Mouse (Mus musculus) layer of hippocampus, postnatal 25 days (tissue): ENCODE results near the gene Xpnpep2. TPM values are rescaled to one million over a fixed set of nuclear protein-coding genes. Genes with fewer than 3 reads are reported as not detected.

Experiments
- DNase-seq, 2 experiments: peaks; one replicate each; pipeline ENCODE4 v3.0.0; 2022; ENCODE audit warnings: mixed read lengths in 2 of 2, low spot score in 1 of 2; ENCODE audit errors: extremely low spot score in 1 of 2
- total RNA-seq, 2 experiments: library from RNA; stranded (reverse); gene quantifications; 2 replicates each; pipeline ENCODE4 v1.2.3; 2021

Xpnpep2 gene
- total RNA-seq, 2 experiments from 2014 or later, result 0.35 to 0.59 TPM

DNA sequence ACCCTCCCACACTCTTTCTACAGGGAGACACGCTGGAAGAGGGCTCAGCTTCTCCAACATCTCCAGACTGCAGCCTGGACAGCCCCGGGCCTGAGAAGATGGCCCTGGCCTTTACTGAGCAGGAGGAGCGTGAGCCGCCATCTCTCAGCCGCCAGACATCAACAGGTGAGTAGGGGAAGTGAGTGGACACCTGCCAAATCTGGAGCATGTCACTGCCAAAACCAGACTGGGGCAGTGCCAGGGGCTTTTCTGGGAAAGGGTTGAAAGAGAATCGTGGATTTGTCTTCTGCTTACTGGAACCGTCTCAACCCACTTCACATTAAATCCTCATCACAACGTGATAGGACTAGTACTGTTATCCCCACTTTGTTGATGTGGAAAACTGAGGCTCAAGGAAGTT lies 48.9 kb downstream of the Xpnpep2 start:
- no peak for DNase-seq

GRCm38 (mm10) chrX:48158229-48158919 lies 49.8 kb downstream of the Xpnpep2 start:
- DNase-seq, result no peak

- no peak for DNase-seq
These were observed 61.4 kb downstream of the Xpnpep2 start for GRCm38 (mm10) chrX:48169892-48170291.

DNA sequence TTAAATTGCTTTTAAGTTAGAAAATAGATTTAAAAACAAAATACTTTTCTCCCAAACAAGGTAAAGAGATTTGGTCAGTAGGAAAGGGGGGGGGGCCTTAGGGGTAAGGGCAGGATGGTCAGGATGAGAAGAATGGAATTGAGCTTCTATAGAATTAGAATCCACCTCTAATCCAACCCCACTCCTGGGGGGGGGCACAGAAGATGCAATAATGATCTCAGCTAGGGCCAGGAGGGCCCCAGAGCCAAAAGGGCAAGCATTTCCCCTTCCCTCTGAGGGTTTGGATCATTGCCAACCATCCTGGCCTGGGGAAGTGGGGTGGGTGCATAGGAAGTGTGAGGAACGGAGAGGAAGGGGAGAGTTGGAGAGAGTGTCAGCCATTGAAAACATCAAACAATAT lies 61.8 kb downstream of the Xpnpep2 start:
- DNase-seq, result no peak

DNA sequence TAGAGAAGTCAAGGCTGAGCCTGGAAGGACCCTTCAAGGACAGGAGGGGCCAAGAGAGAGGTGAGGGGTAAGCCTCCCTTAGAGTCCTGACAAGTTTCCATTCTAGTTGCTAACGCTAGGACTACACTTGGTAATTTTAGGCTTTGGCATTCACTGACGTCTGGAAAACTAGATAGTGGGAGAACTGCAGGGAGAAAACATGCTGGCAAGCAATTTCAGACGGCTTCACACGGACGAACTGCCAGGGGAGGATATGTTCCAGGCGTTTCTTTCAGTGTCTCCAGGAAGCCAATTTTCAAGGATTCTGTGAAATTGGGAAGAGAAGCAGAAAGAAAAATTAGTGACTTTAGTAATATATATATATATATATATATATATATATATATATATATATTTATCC lies 73.3 kb downstream of the Xpnpep2 start:
- no peak for DNase-seq

DNA sequence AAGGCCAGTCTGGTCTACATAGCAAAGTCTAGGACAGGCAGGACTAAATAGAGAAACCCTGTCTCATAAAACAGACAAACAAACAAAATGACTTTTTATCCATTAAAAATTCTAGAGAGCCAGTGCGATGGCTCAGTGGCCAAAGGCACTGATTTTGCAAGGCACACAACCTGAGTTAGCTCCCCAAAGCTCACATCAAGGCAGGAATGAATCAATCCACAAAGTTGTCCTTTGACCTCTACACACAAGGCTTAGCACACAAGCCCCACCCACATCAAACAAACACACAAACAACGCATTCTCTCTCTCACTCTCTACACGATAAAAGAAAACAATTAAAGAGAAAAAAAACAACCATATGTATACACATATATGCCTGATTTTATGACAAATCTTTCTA lies 76.2 kb downstream of the Xpnpep2 start:
- DNase-seq, result no peak

Other genes with a start within 250 kb of the Xpnpep2 start
- gene Smarca1, start 215.8 kb upstream of the Xpnpep2 start, total RNA-seq, result 10 to 100 TPM; 33.9 to 37.8 TPM
- gene Ocrl, start 196.3 kb upstream of the Xpnpep2 start, total RNA-seq, result 10 to 100 TPM; 48.6 to 52.4 TPM
- 10 to 100 TPM in 1 of 2 experiments, 1 to 10 TPM in 1; 9.6 to 16.7 TPM for gene Apln, start 73.9 kb upstream of the Xpnpep2 start, total RNA-seq
- 1 to 10 TPM; 1.4 to 1.7 TPM for gene Sash3, start 37.7 kb downstream of the Xpnpep2 start, total RNA-seq
- 10 to 100 TPM; 46.6 to 50.2 TPM for gene Zdhhc9, start 100.2 kb downstream of the Xpnpep2 start, total RNA-seq
- 10 to 100 TPM; 16.1 to 18.8 TPM for gene Utp14a, start 148.1 kb downstream of the Xpnpep2 start, total RNA-seq
- gene Bcorl1, start 232.6 kb downstream of the Xpnpep2 start, total RNA-seq, result 10 to 100 TPM; 15.2 to 19.3 TPM